Mouse (Mus musculus) liver, embryonic 14.5 days (tissue): ENCODE results near the gene Stambpl1. TPM values are rescaled to one million over a fixed set of nuclear protein-coding genes. Genes with fewer than 3 reads are reported as not detected.
"Not testable (repeated sequence)": the region's sequence is repeated elsewhere in the genome, so short reads cannot be mapped to it uniquely, and the experiment has no call there.

Source experiments
- ATAC-seq: fragments of 200-750 bp; cut with Nextera tagmentation; 2 replicates; pipeline ENCODE4 v1.8.0; 2017; ENCODE audit warnings: moderate number of reproducible peaks, mild to moderate bottlenecking, moderate library complexity; ENCODE audit not compliant: insufficient read depth
- DNase-seq, 3 experiments: peaks; one replicate each; pipeline ENCODE4 v3.0.0-alpha.2; 2012 to 2013; ENCODE audit warnings: low read depth in 3 of 3, low spot score in 3 of 3
- H3K27ac ChIP-seq: fragments of 300-500 bp; sonication (generic); 2 replicates; pipeline ENCODE4 v1.5.1; 2014; ENCODE audit warnings: moderate library complexity, mild to moderate bottlenecking, control low read depth, inconsistent platforms
- H3K27me3 ChIP-seq: fragments of 300-500 bp; sonication (generic); 2 replicates; pipeline ENCODE4 v1.6.1; 2014; ENCODE audit warnings: mild to moderate bottlenecking, low read length, moderate library complexity; ENCODE audit not compliant: control insufficient read depth, insufficient read depth
- H3K36me3 ChIP-seq: fragments of 300-500 bp; sonication (generic); replicated peaks from 2 replicates; pipeline ENCODE4 v1.6.1; 2014; ENCODE audit warnings: low read depth; ENCODE audit not compliant: control insufficient read depth, insufficient read depth
- H3K4me1 ChIP-seq, 2 experiments: fragments of 200-500 bp in 1 of 2; fragments of 300-500 bp in 1 of 2; sonication (generic) in 1 of 2; replicated peaks; 2 replicates each; pipeline ENCODE4 v1.6.1; 2012 to 2014; ENCODE audit warnings: antibody characterized with exemption in 1 of 2, inconsistent platforms in 1 of 2, low read length in 1 of 2; ENCODE audit not compliant: control insufficient read depth in 2 of 2, insufficient read depth in 2 of 2
- H3K4me2 ChIP-seq: fragments of 300-500 bp; sonication (generic); 2 replicates; pipeline ENCODE4 v1.6.1; 2014; ENCODE audit warnings: low read depth, mild to moderate bottlenecking, control low read depth, moderate library complexity
- H3K4me3 ChIP-seq, 2 experiments: fragments of 200-500 bp in 1 of 2; fragments of 300-500 bp in 1 of 2; sonication (generic) in 1 of 2; 2 replicates each; pipeline ENCODE4 v1.5.1; 2012 to 2014; ENCODE audit warnings: low read depth in 2 of 2, low read length in 2 of 2, mild to moderate bottlenecking in 2 of 2, control low read depth in 1 of 2, inconsistent platforms in 1 of 2, moderate library complexity in 1 of 2; ENCODE audit not compliant: insufficient read depth in 1 of 2
- H3K9ac ChIP-seq: fragments of 300-500 bp; sonication (generic); replicated peaks from 2 replicates; pipeline ENCODE4 v1.6.1; 2014; ENCODE audit warnings: mild to moderate bottlenecking, control low read depth, moderate library complexity
- H3K9me3 ChIP-seq: fragments of 300-500 bp; sonication (generic); 2 replicates; pipeline ENCODE4 v1.6.1; 2016; ENCODE audit warnings: low read length, mixed read lengths; ENCODE audit not compliant: control insufficient read depth
- CTCF ChIP-seq: IDR thresholded peaks from 2 replicates; pipeline ENCODE4 v1.5.1; 2016; ENCODE audit warnings: antibody characterized with exemption, low read depth, control low read depth
- EP300 ChIP-seq: IDR thresholded peaks from 2 replicates; pipeline ENCODE4 v1.6.1; 2016; ENCODE audit warnings: antibody characterized with exemption, low read depth
- WGBS: fragments of 180-500 bp; shearing (Covaris S2); extraction: QIAGEN DNeasy Blood & Tissue Kit; methylation state at CpG from one replicate; pipeline ENCODE4 v1.1.7; 2014; ENCODE audit not compliant: insufficient replicate concordance; 5-methylcytosine and 5-hydroxymethylcytosine counted together
- polyA plus RNA-seq, 2 experiments: library from polyadenylated mRNA; depleted of rRNA in 1 of 2; stranded (reverse) in 1 of 2; unstranded in 1 of 2; fragments of >200 nt; fragmentation: Nextera tagmentation in 1 of 2; extraction: Ambion mirVana in 1 of 2; gene quantifications; 2 replicates each; pipeline versions ENCODE4 v1.2.1 to v1.2.3; 2012 to 2014

The Stambpl1 gene
- polyA plus RNA-seq, 2 experiments, result 1.8 to 2.4 TPM

GRCm38 (mm10) chr19:34195031-34195430 lies 3.0 kb downstream of the Stambpl1 start:
- no peaks in the 10 kb centered on the region for H3K9me3 ChIP-seq
- no peak overlapping the region for H3K4me3 ChIP-seq
- ATAC-seq (no peak), DNase-seq (no peak)
- no peak overlapping the region for H3K4me2 ChIP-seq
- no peak overlapping the region for H3K9ac ChIP-seq
- 56% methylated on average over 2 of the region's 2 CpGs for WGBS
- no peak for TF ChIP-seq CTCF
- TF ChIP-seq EP300, result no peak
- H3K36me3 ChIP-seq, result no peaks in the 10 kb centered on the region
- H3K4me1 ChIP-seq, result 0 out of 4 replicates have a peak, but pooled peaks cover 0 to 5% of the 10 kb centered on the region in 2 experiments
- H3K27me3 ChIP-seq, result no peaks in the 10 kb centered on the region
- no peak overlapping the region for H3K27ac ChIP-seq

- DNase-seq (no peak), ATAC-seq (no peak)
- Histone ChIP-seq H3K4me2 (no peak overlapping the region), H3K4me1 (0 out of 4 replicates have a peak, but pooled peaks cover 0 to 3% of the 10 kb centered on the region in 2 experiments), H3K9me3 (no peaks in the 10 kb centered on the region), H3K9ac (no peak overlapping the region), H3K4me3 (no peak overlapping the region), H3K27ac (no peak overlapping the region), H3K36me3 (no peaks in the 10 kb centered on the region), H3K27me3 (no peaks in the 10 kb centered on the region)
- WGBS, result 70% methylated on average over 1 of the region's 1 CpGs
- no peak for TF ChIP-seq EP300
- no peak for TF ChIP-seq CTCF
These were observed 6.0 kb downstream of the Stambpl1 start for GRCm38 (mm10) chr19:34198066-34198465.

GRCm38 (mm10) chr19:34198901-34199300 lies 6.9 kb downstream of the Stambpl1 start:
- Histone ChIP-seq H3K4me3 (no peak overlapping the region), H3K9me3 (no peaks in the 10 kb centered on the region), H3K27ac (no peak overlapping the region), H3K36me3 (no peaks in the 10 kb centered on the region), H3K9ac (no peak overlapping the region), H3K4me2 (no peak overlapping the region), H3K4me1 (no peaks in the 10 kb centered on the region), H3K27me3 (no peaks in the 10 kb centered on the region)
- TF ChIP-seq CTCF (no peak), EP300 (no peak)
- ATAC-seq (no peak), DNase-seq (no peak)
- WGBS, result 66% methylated on average over 4 of the region's 4 CpGs

GRCm38 (mm10) chr19:34199488-34199887 lies 7.5 kb downstream of the Stambpl1 start:
- Histone ChIP-seq H3K9me3 (no peaks in the 10 kb centered on the region), H3K27me3 (no peaks in the 10 kb centered on the region), H3K4me2 (no peak overlapping the region), H3K4me1 (no peaks in the 10 kb centered on the region), H3K4me3 (no peak overlapping the region), H3K27ac (no peak overlapping the region), H3K36me3 (no peaks in the 10 kb centered on the region), H3K9ac (no peak overlapping the region)
- TF ChIP-seq EP300 (no peak), CTCF (no peak)
- WGBS, result 32% methylated on average over 2 of the region's 2 CpGs
- ATAC-seq (no peak), DNase-seq (no peak)

- TF ChIP-seq EP300, result no peak
- no peak for TF ChIP-seq CTCF
- no peaks in the 10 kb centered on the region for H3K27me3 ChIP-seq
- no peaks in the 10 kb centered on the region for H3K36me3 ChIP-seq
- WGBS, result 52% methylated on average over 2 of the region's 2 CpGs
- H3K9me3 ChIP-seq, result no peaks in the 10 kb centered on the region
- H3K27ac ChIP-seq, result no peak overlapping the region
- no peak overlapping the region for H3K4me2 ChIP-seq
- no peak overlapping the region for H3K9ac ChIP-seq
- H3K4me1 ChIP-seq, result no peaks in the 10 kb centered on the region
- DNase-seq (no peak), ATAC-seq (no peak)
- H3K4me3 ChIP-seq, result no peak overlapping the region
These were observed 10.6 kb downstream of the Stambpl1 start for GRCm38 (mm10) chr19:34202668-34203067.

GRCm38 (mm10) chr19:34206128-34206527 lies 14.1 kb downstream of the Stambpl1 start:
- not testable (repeated sequence) for H3K4me2 ChIP-seq, H3K36me3 ChIP-seq, H3K9ac ChIP-seq, H3K9me3 ChIP-seq, DNase-seq, H3K4me3 ChIP-seq, H3K4me1 ChIP-seq, H3K27me3 ChIP-seq, H3K27ac ChIP-seq, ATAC-seq
- WGBS, result 54% methylated on average over 3 of the region's 4 CpGs
